Mouse (Mus musculus): ENCODE measurements at regions not wholly inside any gene's neighbourhood (a gene's known extent, or its start where the extent isn't known, plus 50 kb on each side); places are given as distances from the start of the nearest gene placed in this dataset.

GRCm38 (mm10) chr2:124792633-124793036 is 275.3 kb upstream of the Slc24a5 start:
- DNase-seq, result peak; percentile 69

GRCm38 (mm10) chr2:124811709-124812108 is 256.2 kb upstream of the Slc24a5 start:
- no peak for DNase-seq

GRCm38 (mm10) chr2:124816814-124817213 is 251.1 kb upstream of the Slc24a5 start:
- DNase-seq, result no peak

DNA sequence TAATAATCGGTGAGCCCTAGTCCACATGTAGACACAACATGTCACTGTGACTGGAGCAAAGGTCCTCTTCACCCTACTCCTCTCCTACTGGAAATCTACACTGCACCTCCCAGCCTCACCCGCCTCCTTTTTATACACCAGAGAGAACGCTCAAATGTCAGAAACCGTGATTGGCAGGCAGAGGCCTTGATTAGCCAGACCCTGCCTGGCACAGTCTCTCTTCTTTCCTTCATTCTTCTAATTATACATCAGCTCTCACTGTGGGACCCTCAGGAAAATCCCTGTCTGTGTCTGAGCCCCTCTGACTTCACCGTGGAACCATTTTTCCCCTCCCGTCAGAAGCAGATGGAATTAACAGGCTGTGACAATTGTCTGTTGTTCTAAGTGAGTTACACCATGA is 248.1 kb upstream of the Slc24a5 start:
- no peak for DNase-seq

- DNase-seq, result no peak
Observed at GRCm38 (mm10) chr2:124820821-124821220, 247.1 kb upstream of the Slc24a5 start.

DNA sequence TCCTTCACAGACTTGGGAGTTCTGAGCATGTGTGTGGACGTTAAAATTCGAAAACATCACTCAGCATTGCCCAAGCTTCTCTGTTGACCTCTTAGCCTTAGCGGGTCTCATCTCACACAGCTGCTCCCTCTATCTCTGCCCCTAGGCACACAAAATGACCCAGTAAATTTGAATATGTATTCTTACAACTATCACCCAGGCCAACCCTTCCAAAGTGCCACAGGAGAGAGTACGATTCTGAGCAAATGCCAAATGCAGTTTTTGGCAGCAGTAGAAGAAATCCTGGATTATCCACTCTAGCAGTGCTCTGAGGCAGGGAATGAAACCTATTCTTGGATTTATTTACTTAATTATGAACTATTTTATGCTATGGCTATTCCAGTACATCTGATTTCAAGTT is 246.6 kb upstream of the Slc24a5 start:
- DNase-seq, result no peak

DNA sequence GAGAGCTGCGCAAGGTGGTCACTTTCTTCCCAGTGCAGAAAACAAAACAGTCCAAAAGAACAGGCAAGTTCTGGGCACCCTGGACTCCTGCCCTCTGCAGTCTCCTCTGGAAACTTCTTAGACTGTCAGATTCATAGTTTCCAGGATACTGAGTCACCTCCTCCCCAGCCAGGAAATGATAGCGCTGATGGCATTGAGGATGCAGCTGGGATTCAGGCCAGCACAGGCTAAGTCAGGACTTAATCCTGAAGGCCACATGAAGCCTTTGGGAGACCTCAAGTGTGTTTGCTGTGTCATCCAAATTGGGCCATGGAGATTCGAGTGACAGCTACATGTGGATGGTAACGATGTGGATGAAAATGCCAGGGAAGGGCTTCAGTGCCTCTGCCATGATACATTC is 219.1 kb upstream of the Slc24a5 start:
- DNase-seq, result no peak

- no peak for DNase-seq
Observed at GRCm38 (mm10) chr2:124858504-124858903, 209.4 kb upstream of the Slc24a5 start.

DNA sequence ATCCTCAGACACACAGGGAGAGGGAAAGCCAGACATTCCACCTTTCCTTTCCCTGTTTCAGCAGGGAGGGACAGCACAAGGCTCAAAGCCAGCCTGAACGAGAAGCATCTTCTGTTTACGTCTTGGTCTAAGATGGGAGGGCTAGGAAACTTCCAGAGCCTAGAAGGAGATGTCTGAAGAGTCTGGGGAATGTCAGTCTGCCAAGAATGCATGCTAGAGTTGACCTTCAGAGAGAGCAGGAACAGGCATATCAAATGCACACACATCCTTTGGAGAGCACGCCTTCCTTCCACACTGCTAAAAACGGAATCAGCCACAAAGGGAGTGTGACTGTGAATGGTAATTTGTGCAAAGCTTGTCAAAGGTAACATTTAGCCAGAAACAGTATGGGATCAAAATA is 179.7 kb upstream of the Slc24a5 start:
- DNase-seq, result no peak

GRCm38 (mm10) chr2:124895002-124895401 is 172.9 kb upstream of the Slc24a5 start:
- DNase-seq, result no peak

GRCm38 (mm10) chr2:124903556-124903955 is 164.4 kb upstream of the Slc24a5 start:
- DNase-seq, result no peak

DNA sequence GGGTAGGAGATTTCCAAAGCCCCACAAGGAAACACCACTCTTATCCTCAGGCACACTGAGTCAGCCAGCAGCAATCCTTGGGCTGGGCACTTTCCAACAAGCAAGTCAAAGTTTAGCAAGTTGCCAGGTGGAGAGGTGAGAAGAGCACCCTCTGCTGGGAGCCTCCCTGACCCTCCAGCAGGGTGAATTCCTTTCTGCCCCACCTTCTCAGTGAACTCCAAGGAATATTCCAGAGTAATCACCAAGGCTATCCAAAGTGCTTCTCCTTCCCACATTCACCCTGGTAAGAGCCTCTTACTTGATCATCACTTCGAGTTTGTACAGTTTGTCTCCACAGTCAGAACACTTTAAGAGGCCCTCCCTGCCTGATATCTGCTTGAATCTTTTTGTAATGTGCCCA is 162.8 kb upstream of the Slc24a5 start:
- no peak for DNase-seq

DNA sequence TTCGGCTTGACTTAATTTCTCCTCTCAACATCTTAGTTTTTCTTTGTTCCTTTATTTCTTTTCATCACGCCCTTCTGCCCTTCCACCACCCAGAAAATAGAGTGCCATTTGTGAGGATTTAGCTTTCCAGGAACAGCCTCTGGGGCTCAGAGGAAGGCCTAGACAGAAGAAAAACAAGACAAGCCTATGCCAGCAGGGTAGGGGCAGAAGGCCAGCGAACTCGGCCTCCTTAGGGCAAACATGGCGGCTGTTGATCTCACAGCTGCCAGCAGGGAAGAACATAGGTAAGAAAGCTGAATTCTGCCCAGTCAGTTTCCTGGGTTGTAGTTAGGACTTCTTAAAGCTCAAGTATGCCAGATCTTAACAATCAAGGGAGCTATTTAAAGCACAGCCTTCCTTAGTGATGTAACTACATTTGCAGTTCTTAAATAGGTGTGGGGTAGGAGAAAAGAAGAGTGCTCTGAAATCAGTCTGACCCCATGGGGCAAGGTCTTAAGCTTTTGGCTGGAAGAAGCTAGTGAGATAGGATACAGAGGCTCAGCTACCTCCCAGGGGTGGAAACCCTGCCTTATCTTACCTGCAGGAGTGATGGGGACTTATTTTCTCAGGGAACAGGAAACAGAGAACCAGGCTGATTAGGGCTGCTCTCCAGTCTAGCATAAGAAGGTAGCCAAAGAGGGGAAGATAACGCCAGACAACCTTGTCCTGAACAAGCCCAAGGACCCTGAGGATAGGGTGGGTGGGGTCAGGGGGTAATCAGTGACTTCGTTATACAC is 148.8 kb upstream of the Slc24a5 start:
- DNase-seq, result no peak

DNA sequence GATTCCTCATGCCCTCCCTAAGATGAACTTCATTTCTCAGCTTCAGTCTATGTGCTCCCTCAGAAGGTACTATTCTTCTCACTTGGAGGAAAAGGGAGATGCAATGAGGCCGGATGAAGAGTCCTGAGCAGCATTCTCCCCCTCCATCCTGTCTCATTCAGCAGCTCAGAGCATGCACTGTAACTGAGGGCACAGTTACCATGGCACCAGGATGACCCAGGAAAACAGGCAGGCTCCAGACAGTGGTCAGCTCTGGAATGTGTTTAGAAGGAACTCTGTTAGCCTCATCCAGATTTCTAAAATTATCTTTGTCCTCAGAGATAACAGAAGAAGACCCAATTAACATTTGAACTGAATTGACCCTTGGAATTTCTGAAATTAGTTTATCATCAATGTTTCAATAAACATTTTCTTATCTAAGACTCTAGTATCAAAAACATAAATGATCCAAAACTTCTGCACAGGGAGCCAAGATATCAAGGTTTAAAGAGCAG is 148.1 kb upstream of the Slc24a5 start:
- no peak for DNase-seq

GRCm38 (mm10) chr2:124920265-124920664 is 147.7 kb upstream of the Slc24a5 start:
- DNase-seq, result no peak

- DNase-seq, result peak; percentile 46
Observed at GRCm38 (mm10) chr2:124927882-124928758, 139.8 kb upstream of the Slc24a5 start.

- no peak for DNase-seq
Observed at GRCm38 (mm10) chr2:124928759-124929113, 139.2 kb upstream of the Slc24a5 start.

- DNase-seq, result no peak
Observed at GRCm38 (mm10) chr2:124930719-124931118, 137.2 kb upstream of the Slc24a5 start.

DNA sequence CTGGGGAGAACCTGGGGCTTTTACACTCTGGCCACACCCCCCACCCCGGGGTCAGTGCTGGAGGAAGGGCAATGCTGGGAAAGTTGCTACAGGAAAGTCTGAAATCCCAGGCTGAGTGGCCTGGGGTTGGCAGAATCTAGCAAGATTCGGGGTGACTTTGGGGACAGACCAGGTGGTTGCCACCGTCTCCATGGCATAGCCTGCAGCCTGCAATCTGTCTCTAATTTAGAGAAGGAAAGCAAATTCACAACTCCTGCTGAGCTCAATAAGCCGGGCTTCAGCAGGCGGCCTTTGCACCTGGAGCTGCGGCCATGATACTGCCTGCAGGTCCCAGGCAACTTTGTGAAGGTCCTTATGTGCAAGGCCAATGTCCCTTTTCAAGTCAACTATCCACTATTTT is 135.4 kb upstream of the Slc24a5 start:
- peak; percentile 45 for DNase-seq

- no peak for DNase-seq
Observed at GRCm38 (mm10) chr2:124933876-124934275, 134.0 kb upstream of the Slc24a5 start.

DNA sequence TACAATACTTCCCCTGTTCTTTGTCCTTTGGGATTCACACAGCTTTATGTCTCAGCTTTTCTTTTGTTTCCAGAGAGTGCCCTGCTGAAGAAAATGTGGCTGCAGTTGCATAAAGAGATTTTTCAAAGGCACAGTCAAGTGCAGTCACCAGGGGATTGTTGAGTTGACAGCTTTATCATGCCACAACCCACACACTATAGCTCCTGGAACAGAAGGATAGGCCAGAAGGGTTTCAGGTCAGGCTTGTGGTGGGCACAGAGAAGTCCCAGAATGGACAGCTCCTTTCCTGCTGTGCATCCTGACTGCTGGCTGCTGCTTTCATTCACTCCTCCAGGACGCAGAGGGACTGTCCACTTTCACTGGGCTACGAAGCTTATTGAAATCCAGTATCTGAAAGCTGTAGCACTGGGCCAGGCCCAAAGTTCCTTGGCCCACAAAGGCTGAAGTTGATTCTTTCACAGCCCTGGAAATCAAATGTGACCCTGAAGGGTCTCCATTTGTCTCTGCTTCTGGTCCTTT is 119.6 kb upstream of the Slc24a5 start:
- no peak for DNase-seq

DNA sequence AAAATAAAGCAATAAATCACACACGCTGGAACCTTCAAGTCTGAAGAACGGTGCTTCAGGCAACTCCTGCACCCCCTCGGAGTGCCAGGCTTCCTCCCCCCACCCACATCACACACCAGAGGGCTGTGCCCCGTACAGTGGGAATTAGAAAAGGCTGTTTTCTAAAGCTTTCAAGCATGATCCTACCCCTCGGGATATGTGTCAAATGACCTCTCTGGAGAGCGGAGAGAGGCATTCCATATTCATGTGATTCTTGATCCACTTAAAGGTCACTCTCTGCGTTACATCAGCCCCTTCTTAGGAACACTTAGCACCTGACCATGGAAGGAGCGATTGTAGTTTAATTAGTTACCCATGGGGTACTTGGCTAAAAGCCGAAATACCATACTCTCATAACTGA is 119.1 kb upstream of the Slc24a5 start:
- DNase-seq, result no peak

DNA sequence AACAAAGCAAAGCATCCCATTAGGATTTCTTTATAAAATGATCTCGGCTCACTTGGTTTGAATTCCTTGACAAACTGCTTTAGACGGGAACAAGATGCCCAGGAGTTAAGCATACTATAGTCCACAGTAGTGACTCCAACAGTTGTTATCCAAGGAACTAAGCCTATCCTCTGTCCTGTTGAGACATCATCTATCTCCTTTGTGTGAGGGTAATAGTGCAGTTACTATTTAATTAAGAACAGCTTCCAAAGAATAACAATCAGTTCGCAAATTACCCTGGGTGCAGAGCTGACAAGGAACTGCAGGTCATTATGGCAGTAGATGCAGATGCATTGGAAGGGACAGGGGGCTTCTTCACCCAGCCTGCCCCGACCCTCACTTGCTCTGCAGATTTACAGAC is 115.7 kb upstream of the Slc24a5 start:
- DNase-seq, result no peak

DNA sequence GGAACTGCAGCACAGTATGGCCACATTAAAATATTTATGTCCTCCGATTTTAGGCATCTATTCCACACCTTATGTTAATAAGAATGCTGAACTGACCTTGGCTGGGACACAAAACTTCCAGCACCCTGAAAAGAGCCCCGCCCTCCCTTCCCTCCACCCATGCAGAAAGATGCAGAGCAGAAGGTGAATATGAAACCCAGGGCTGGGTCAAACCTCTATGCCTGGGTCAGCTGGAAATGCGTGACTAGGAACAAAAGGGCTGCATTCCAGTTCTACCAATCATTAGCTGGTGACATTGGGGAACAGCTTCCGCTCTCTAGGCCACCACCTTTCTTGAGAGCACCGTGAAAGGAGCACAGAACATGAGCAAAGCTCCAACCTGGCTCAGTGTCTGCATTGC is 114.9 kb upstream of the Slc24a5 start:
- no peak for DNase-seq

Measured in cerebellum, adult 8-10 months (tissue).